Mouse (Mus musculus): Measurements from ENCODE around the gene Trim6. TPM values are rescaled to one million over a fixed set of nuclear protein-coding genes. Genes with fewer than 3 reads are reported as not detected.

Trim6 gene
- polyA plus RNA-seq (2012; ENCODE audit: low replicate concordance) = 0.12 TPM in 1 of 2 replicates, not detected in the other

DNA sequence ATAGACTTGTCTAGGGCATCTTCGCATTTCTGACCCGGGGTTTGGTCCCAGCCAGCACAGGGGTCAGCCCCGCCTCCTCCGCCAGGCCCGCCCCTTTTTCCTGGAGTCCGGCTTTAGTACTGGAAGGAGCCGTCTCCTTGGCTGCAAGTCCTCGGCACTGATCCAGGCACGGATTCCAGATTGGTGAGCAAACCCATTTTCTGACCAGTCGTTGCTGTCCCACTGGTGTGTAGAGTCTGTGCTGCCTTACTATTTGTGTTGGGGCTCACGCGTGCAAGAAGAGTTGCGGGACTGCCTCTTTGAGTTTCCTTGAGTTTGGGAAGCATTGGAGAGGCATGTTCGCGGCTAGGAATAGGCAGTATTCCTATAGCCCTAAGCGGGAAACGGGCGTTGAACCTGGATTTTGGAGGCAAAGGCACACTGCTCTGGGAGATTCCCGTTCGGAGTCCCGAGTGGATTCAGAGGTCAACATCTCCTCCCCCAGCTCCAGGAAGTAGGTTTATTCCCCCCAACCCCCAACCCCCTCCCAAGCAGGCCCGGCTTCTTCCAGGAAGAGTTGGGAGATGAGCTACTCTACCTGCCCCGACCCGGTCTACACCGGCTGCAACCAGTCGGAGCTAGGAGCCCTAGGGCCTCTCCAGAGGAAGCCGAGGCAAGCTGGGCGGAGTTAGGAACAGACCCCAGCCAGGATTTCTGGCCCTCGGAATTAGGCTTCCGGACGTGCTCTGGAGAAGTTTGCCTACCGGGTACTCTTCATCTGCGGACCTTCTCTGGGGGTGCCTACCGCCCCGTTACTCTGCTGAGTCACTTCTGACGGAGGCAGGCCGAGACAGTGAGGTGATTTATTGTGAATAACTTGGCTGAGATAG, at the start of gene Trim6:
Gene Trim6, plus strand, starts transcription at position 93 of the 869 bp plus-strand sequence.

DNA sequence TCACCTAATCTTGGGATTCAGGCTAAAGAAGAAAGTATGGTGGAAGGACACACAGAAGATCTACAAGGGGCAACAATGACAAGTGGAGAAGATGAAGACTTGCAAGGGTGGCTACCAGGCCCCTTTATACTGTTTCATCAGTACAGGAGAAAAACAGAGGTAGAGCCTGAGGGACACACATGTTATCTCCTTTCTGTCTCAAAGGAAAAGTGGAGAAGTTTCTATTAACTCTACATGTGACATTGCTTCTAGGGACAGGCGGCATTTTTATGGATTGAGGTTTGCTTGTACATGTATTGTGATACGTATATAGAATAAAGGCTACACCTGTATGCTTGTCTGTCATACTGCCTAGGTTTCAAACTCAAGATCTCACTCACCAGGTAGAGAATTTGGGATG, 35.3 kb upstream of the Trim6 start, which contains the start of gene Olfr648:
Gene Olfr648, minus strand, starts transcription at position 101 of the 400 bp plus-strand sequence.

DNA sequence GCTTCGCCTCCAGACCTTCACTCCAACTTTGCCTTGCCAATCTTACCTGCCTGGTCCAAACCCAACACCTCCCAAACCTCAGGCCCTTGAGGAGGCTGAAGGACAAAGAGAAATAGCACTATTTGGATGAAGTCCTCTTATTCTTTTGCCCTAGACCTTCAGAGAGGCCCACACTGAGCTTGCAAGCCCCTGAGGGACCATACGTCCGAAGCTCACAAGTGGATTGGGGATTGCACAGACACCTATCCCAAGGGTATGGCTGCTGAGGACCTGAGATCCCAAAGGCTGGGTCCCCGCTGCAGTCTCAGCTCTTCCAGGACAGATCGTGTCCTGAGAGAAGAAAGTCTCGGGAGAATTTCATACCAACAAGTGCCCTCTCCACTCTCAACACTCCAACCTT, 22.7 kb upstream of the Trim6 start, which contains the start of gene Olfr649:
Gene Olfr649, minus strand, starts transcription at position 101 of the 400 bp plus-strand sequence.

DNA sequence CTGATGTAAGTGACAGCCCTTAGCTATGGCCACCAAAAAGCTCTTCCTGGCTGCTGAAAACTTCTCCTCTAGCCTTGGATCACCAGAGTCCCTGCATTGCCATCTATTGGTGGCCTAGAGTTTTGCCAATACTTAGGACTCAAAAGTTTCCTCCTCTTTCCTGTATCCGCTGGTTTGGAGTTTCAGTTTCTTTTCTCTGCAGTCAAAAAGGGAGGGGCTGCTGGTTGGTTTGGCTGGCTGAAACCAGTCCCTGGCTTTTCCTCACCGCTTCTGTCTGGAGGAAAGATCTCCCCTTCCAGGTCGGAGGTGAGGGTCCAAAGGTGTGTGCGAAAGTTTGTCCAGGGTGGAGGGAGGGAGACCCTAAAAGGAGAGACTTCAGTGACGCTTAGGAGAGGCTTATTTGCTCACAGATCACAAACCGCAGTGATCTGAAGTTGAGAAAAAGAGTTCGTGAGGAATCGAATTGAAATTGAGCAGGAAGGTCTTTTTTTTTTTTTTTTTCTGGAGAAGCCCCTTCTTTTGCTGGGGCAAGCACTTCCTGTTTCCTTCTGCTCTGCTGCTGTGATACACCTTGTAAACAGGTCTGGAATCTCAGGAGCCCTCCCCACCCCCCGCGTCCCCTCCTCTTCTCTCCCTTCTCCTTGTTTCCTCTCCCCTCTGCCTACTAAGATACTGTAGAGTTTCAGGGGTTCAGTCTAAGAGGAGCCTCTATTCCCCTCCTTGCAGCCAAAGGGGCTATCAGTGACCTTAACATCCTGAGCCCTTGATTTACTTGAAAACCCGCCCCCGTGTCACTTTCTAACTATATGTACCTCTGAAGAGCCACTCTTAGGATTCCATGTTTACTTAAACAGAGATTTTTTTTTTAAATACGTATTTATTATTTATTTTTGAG, 25.9 kb downstream of the Trim6 start, which contains the start of gene Trim34a:
Gene Trim34a, plus strand, starts transcription at position 171 of the 895 bp plus-strand sequence.

Other genes with a start within 250 kb of the Trim6 start
- 0.02 and 0.03 TPM in 2 replicates for gene Olfr635, start 247.6 kb upstream of the Trim6 start, polyA plus RNA-seq (2012; ENCODE audit: low replicate concordance)
- not detected in 2 replicates for gene Olfr638, start 220.0 kb upstream of the Trim6 start, polyA plus RNA-seq (2012; ENCODE audit: low replicate concordance)
- gene Olfr639, start 201.5 kb upstream of the Trim6 start, polyA plus RNA-seq (2012; ENCODE audit: low replicate concordance) = not detected in 2 replicates
- not detected in 2 replicates for gene Olfr640, start 193.2 kb upstream of the Trim6 start, polyA plus RNA-seq (2012; ENCODE audit: low replicate concordance)
- gene Olfr641, start 183.3 kb upstream of the Trim6 start, polyA plus RNA-seq (2012; ENCODE audit: low replicate concordance) = not detected in 2 replicates
- gene Olfr642, start 166.1 kb upstream of the Trim6 start, polyA plus RNA-seq (2012; ENCODE audit: low replicate concordance) = not detected in 2 replicates
- 0.04 TPM in 1 of 2 replicates, not detected in the other for gene 4930516K23Rik, start 157.3 kb upstream of the Trim6 start, polyA plus RNA-seq (2012; ENCODE audit: low replicate concordance)
- gene Olfr644, start 146.9 kb upstream of the Trim6 start, polyA plus RNA-seq (2012; ENCODE audit: low replicate concordance) = not detected in 2 replicates
- gene Olfr645, start 133.3 kb upstream of the Trim6 start, polyA plus RNA-seq (2012; ENCODE audit: low replicate concordance) = not detected in 2 replicates
- not detected in 2 replicates for gene Olfr646, start 113.9 kb upstream of the Trim6 start, polyA plus RNA-seq (2012; ENCODE audit: low replicate concordance)
- gene Ubqln5, start 89.0 kb upstream of the Trim6 start, polyA plus RNA-seq (2012; ENCODE audit: low replicate concordance) = not detected in 2 replicates
- not detected in 2 replicates for gene Olfr643, start 81.4 kb upstream of the Trim6 start, polyA plus RNA-seq (2012; ENCODE audit: low replicate concordance)
- not detected in 2 replicates for gene Ubqln3, start 75.5 kb upstream of the Trim6 start, polyA plus RNA-seq (2012; ENCODE audit: low replicate concordance)
- not detected in 2 replicates for gene Ubqlnl, start 68.2 kb upstream of the Trim6 start, polyA plus RNA-seq (2012; ENCODE audit: low replicate concordance)
- gene Olfm5, start 54.0 kb upstream of the Trim6 start, polyA plus RNA-seq (2012; ENCODE audit: low replicate concordance) = not detected in 2 replicates
- not detected in 2 replicates for gene Olfr648, start 35.4 kb upstream of the Trim6 start, polyA plus RNA-seq (2012; ENCODE audit: low replicate concordance)
- not detected in 2 replicates for gene Olfr649, start 22.8 kb upstream of the Trim6 start, polyA plus RNA-seq (2012; ENCODE audit: low replicate concordance)
- 0.55 and 1.2 TPM in 2 replicates for gene Trim34a, start 25.7 kb downstream of the Trim6 start, polyA plus RNA-seq (2012; ENCODE audit: low replicate concordance)
- 0.04 TPM in 1 of 2 replicates, not detected in the other for gene Trim5, start 69.3 kb downstream of the Trim6 start, polyA plus RNA-seq (2012; ENCODE audit: low replicate concordance)
- not detected in 2 replicates for gene Trim12a, start 96.7 kb downstream of the Trim6 start, polyA plus RNA-seq (2012; ENCODE audit: low replicate concordance)
- gene Trim34b, start 110.7 kb downstream of the Trim6 start, polyA plus RNA-seq (2012; ENCODE audit: low replicate concordance) = 1.1 and 1.8 TPM in 2 replicates
- 3.5 and 6.5 TPM in 2 replicates for gene Trim12c, start 134.6 kb downstream of the Trim6 start, polyA plus RNA-seq (2012; ENCODE audit: low replicate concordance)
- gene Trim30b, start 151.1 kb downstream of the Trim6 start, polyA plus RNA-seq (2012; ENCODE audit: low replicate concordance) = 0.52 and 0.56 TPM in 2 replicates
- gene Trim30c, start 182.0 kb downstream of the Trim6 start, polyA plus RNA-seq (2012; ENCODE audit: low replicate concordance) = 0.10 and 0.26 TPM in 2 replicates
- gene Trim30a, start 246.4 kb downstream of the Trim6 start, polyA plus RNA-seq (2012; ENCODE audit: low replicate concordance) = 7.1 and 19.8 TPM in 2 replicates